Mouse (Mus musculus) olfactory bulb, adult 2 months (tissue): ENCODE results near the gene Adgrb2.

Source experiments
- CTCF ChIP-seq: fragments of 200-500 bp; IDR thresholded peaks from 2 replicates; pipeline ENCODE4 v1.5.1; 2012; ENCODE audit warnings: low read depth, mild to moderate bottlenecking, low read length, moderate library complexity; ENCODE audit not compliant: insufficient read depth
- POLR2A ChIP-seq: fragments of 200-500 bp; IDR thresholded peaks from 2 replicates; pipeline ENCODE4 v1.6.1; 2012; ENCODE audit warnings: mild to moderate bottlenecking, low read depth, low read length, moderate library complexity; ENCODE audit not compliant: insufficient read depth

GRCm38 (mm10) chr4:130023511-130024231, 39.0 kb downstream of the Adgrb2 start:
- TF ChIP-seq CTCF (no peak), POLR2A (no peak)
